In genomic region chr9:21327569-21327968, GRCm38 (mm10) we compare ENCODE assay signal across 19 mouse cellular contexts. TPM values are rescaled to one million over a fixed set of nuclear protein-coding genes. Genes with fewer than 3 reads are reported as not detected.
A peak's percentile ranks its signal among the peaks of the same experiment; 100 is the strongest.
DNase-seq lines count a peak whose midpoint lies in the region; ATAC-seq lines count a peak whose summit lies in the region.
"Had no signal": no experiment of that assay in that cellular context is flagged by ENCODE, and none has a peak within 500 bp of the region (broad histone marks: within the 10 kb centered on the region; RNA-seq: fewer than 3 reads in every experiment).

No protein-coding gene starts in this region.

- H3K9me3 ChIP-seq in heart, embryonic 13.5 days = no peaks in the 10 kb centered on the region
- no peaks in the 10 kb centered on the region for H3K9me3 ChIP-seq in hindbrain, embryonic 16.5 days (ENCODE audit: control insufficient read depth, low read length)
- H3K9me3 ChIP-seq: embryonic facial prominence, embryonic 13.5 days; forebrain, embryonic 10.5 days; G1E; hindbrain, embryonic 12.5 days had no signal

- H3K4me1 ChIP-seq in heart, embryonic 13.5 days = peaks cover 49% of the 10 kb centered on the region
- peaks cover 2% of the 10 kb centered on the region; the same call in 1 of the 2 replicates for H3K4me1 ChIP-seq in hindbrain, embryonic 16.5 days (ENCODE audit: control insufficient read depth, insufficient read depth, low read depth, low read length)

- no peak overlapping the region for H3K4me2 ChIP-seq in heart, embryonic 13.5 days
- no peak overlapping the region for H3K4me2 ChIP-seq in hindbrain, embryonic 16.5 days (ENCODE audit: low read length)
- H3K4me2 ChIP-seq: embryonic facial prominence, embryonic 13.5 days; hindbrain, embryonic 12.5 days; lung, embryonic 14.5 days had no signal

- no peak overlapping the region for H3K9ac ChIP-seq in heart, embryonic 13.5 days
- H3K9ac ChIP-seq in hindbrain, embryonic 16.5 days (ENCODE audit: low read depth, low read length) = no peak overlapping the region
- H3K9ac ChIP-seq: embryonic facial prominence, embryonic 13.5 days; hindbrain, embryonic 12.5 days; lung, embryonic 14.5 days had no signal

- H3K27me3 ChIP-seq in heart, embryonic 13.5 days (replicated peaks) = no peaks in the 10 kb centered on the region
- no peaks in the 10 kb centered on the region for H3K27me3 ChIP-seq in hindbrain, embryonic 16.5 days (replicated peaks; ENCODE audit: control insufficient read depth, insufficient read depth, low read length)
- H3K27me3 ChIP-seq: embryonic facial prominence, embryonic 13.5 days; hindbrain, embryonic 12.5 days had no signal

- peak overlapping the region; percentile 73; the same call in 1 of the 2 replicates for H3K27ac ChIP-seq in heart, embryonic 13.5 days (replicated peaks)
- no peak overlapping the region for H3K27ac ChIP-seq in hindbrain, embryonic 16.5 days (ENCODE audit: low read depth, low read length)
- H3K27ac ChIP-seq: embryonic facial prominence, embryonic 13.5 days; forebrain, embryonic 10.5 days; hindbrain, embryonic 12.5 days had no signal

- H3K4me3 ChIP-seq in heart, embryonic 13.5 days = no peak overlapping the region
- no peak overlapping the region for H3K4me3 ChIP-seq in hindbrain, embryonic 16.5 days (ENCODE audit: low read length)
- H3K4me3 ChIP-seq: embryonic facial prominence, embryonic 13.5 days; forebrain, embryonic 10.5 days; hindbrain, embryonic 12.5 days; myocyte had no signal

- intact Hi-C loops in heart, postnatal 10 days (cut with DNase I) = no loop called here

- no peak for ATAC-seq in heart, embryonic 13.5 days (ENCODE audit: extremely low read depth, insufficient number of reproducible peaks, low FRiP score, low TSS enrichment)
- ATAC-seq in megakaryocyte, adult 5-6 weeks (ENCODE audit: poor library complexity, severe bottlenecking) = peak; percentile 33
- ATAC-seq in hindbrain, embryonic 16.5 days = no peak

- WGBS in heart, embryonic 13.5 days = 76% methylated on average over 3 of the region's 3 CpGs
- 64% methylated on average over 3 of the region's 3 CpGs for WGBS in hindbrain, embryonic 16.5 days

- DNase-seq in heart, postnatal 10 days = no peak
- peak; percentile 56 to 57 for DNase-seq in spleen, postnatal 36 days (ENCODE audit: low spot score in 2 of 2)
- DNase-seq in spleen, postnatal 4 days (ENCODE audit: low spot score in 2 of 2) = no peak
- peak; percentile 43 for DNase-seq in thymus, postnatal 4 days
- no peak for DNase-seq in cerebellum, postnatal 25 days
- DNase-seq: adrenal gland, postnatal 14 days; cerebellum, postnatal 36 days; kidney, adult 11 months; kidney, postnatal 25 days; lung, embryonic 14.5 days; right cerebral cortex, postnatal 14 days had no signal

- H3K36me3 ChIP-seq in heart, embryonic 13.5 days = peaks cover 13% of the 10 kb centered on the region
- no peaks in the 10 kb centered on the region for H3K36me3 ChIP-seq in hindbrain, embryonic 16.5 days (ENCODE audit: control insufficient read depth, insufficient read depth, low read length)
- H3K36me3 ChIP-seq: hindbrain, embryonic 12.5 days had no signal

RNA-seq across cellular contexts. Expression of gene Slc44a2, which starts 7.1 kb away (rescaled TPM):
- 56.9 and 60.3 TPM in 2 replicates for polyA plus RNA-seq in heart, embryonic 13.5 days (2015; fragmentation: Nextera tagmentation; extraction: Ambion mirVana)
- 10 to 100 TPM; 86.7 to 95.4 TPM for total RNA-seq in heart, postnatal 10 days (2021)
- 112 and 124 TPM in 2 replicates for total RNA-seq in megakaryocyte, adult 5-6 weeks (2015)
- 101 and 116 TPM in 2 replicates for total RNA-seq in megakaryocyte, adult 5-6 weeks (2017)
- 63.9 and 78.0 TPM in 2 replicates for polyA plus RNA-seq in hindbrain, embryonic 16.5 days (2015; fragmentation: Nextera tagmentation; extraction: Ambion mirVana)

RNA-seq across cellular contexts. Expression of gene Ap1m2, which starts 15.4 kb away (rescaled TPM):
- 1.7 and 2.1 TPM in 2 replicates for polyA plus RNA-seq in heart, embryonic 13.5 days (2015; fragmentation: Nextera tagmentation; extraction: Ambion mirVana)
- total RNA-seq in heart, postnatal 10 days (2021) = not detected
- 0.31 and 0.32 TPM in 2 replicates for total RNA-seq in megakaryocyte, adult 5-6 weeks (2015)
- 0.92 and 1.6 TPM in 2 replicates for total RNA-seq in megakaryocyte, adult 5-6 weeks (2017)
- 2.8 and 2.9 TPM in 2 replicates for polyA plus RNA-seq in hindbrain, embryonic 16.5 days (2015; fragmentation: Nextera tagmentation; extraction: Ambion mirVana)
- total RNA-seq: adrenal gland, postnatal 14 days had no signal
- polyA plus RNA-seq: G1E, myocyte had no signal

RNA-seq across cellular contexts. Expression of gene Cdkn2d, which starts 36.4 kb away (rescaled TPM):
- polyA plus RNA-seq in heart, embryonic 13.5 days (2015; fragmentation: Nextera tagmentation; extraction: Ambion mirVana) = 80.4 and 101 TPM in 2 replicates
- total RNA-seq in heart, postnatal 10 days (2021) = 10 to 100 TPM; 24.5 to 25.3 TPM
- 132 and 138 TPM in 2 replicates for total RNA-seq in megakaryocyte, adult 5-6 weeks (2015)
- 65.6 and 75.3 TPM in 2 replicates for total RNA-seq in megakaryocyte, adult 5-6 weeks (2017)
- 121 and 138 TPM in 2 replicates for polyA plus RNA-seq in hindbrain, embryonic 16.5 days (2015; fragmentation: Nextera tagmentation; extraction: Ambion mirVana)

RNA-seq across cellular contexts. Expression of gene Kri1, which starts 39.8 kb away (rescaled TPM):
- polyA plus RNA-seq in heart, embryonic 13.5 days (2015; fragmentation: Nextera tagmentation; extraction: Ambion mirVana) = 12.7 and 13.2 TPM in 2 replicates
- 10 to 100 TPM; 18.9 to 19.7 TPM for total RNA-seq in heart, postnatal 10 days (2021)
- 28.0 and 28.4 TPM in 2 replicates for total RNA-seq in megakaryocyte, adult 5-6 weeks (2015)
- total RNA-seq in megakaryocyte, adult 5-6 weeks (2017) = 53.6 and 76.9 TPM in 2 replicates
- 14.5 and 16.8 TPM in 2 replicates for polyA plus RNA-seq in hindbrain, embryonic 16.5 days (2015; fragmentation: Nextera tagmentation; extraction: Ambion mirVana)

RNA-seq across cellular contexts. Expression of gene Ilf3, which starts 40.1 kb away (rescaled TPM):
- polyA plus RNA-seq in heart, embryonic 13.5 days (2015; fragmentation: Nextera tagmentation; extraction: Ambion mirVana) = 115 and 120 TPM in 2 replicates
- 10 to 100 TPM; 41.3 to 51.0 TPM for total RNA-seq in heart, postnatal 10 days (2021)
- 21.7 and 22.9 TPM in 2 replicates for total RNA-seq in megakaryocyte, adult 5-6 weeks (2015)
- 42.0 and 42.5 TPM in 2 replicates for total RNA-seq in megakaryocyte, adult 5-6 weeks (2017)
- polyA plus RNA-seq in hindbrain, embryonic 16.5 days (2015; fragmentation: Nextera tagmentation; extraction: Ambion mirVana) = 186 and 210 TPM in 2 replicates

Comparison
In these comparisons a context has a peak if more than half of its experiments do, and no peak if none do; other contexts are left out.
1. DNase-seq: peak in spleen, postnatal 36 days (2 of 2) and thymus, postnatal 4 days (single experiment); none in heart, postnatal 10 days (0 of 2), spleen, postnatal 4 days (0 of 2) and cerebellum, postnatal 25 days (0 of 2).